Mouse (Mus musculus): Measurements from ENCODE around the gene Ablim1. TPM values are rescaled to one million over a fixed set of nuclear protein-coding genes. Genes with fewer than 3 reads are reported as not detected.

Ablim1 gene
- polyA plus RNA-seq, 2 experiments = 3.0 to 4.7 TPM

- H3K36me3 ChIP-seq (replicated peaks; ENCODE audit: control insufficient read depth, insufficient read depth, low read depth) = no peaks in the 10 kb centered on the region
- no peak for ATAC-seq (ENCODE audit: insufficient read depth)
Observed at GRCm38 (mm10) chr19:57309980-57310379, 4.7 kb downstream of the Ablim1 start.

GRCm38 (mm10) chr19:57306601-57307000 is 8.1 kb downstream of the Ablim1 start:
- TF ChIP-seq EP300 (IDR thresholded peaks at IDR 0.05; ENCODE audit: low read depth) (no peak), CTCF (IDR thresholded peaks at IDR 0.05; ENCODE audit: low read depth) (no peak)
- no peak overlapping the region for H3K4me3 ChIP-seq (ENCODE audit: insufficient read depth in 1 of 2, low read depth in 2 of 2, low read length in 2 of 2)
- no peaks in the 10 kb centered on the region for H3K27me3 ChIP-seq (ENCODE audit: control insufficient read depth, insufficient read depth, low read length)
- no peak overlapping the region for H3K4me2 ChIP-seq (ENCODE audit: low read depth)
- H3K4me1 ChIP-seq (replicated peaks; ENCODE audit: control insufficient read depth in 2 of 2, insufficient read depth in 2 of 2, low read length in 1 of 2) = peaks cover 0 to 7% of the 10 kb centered on the region in 2 experiments; a peak in 2 of 4 replicates
- no peaks in the 10 kb centered on the region for H3K9me3 ChIP-seq (ENCODE audit: control insufficient read depth, low read length)
- no peak overlapping the region for H3K27ac ChIP-seq
- no peaks in the 10 kb centered on the region for H3K36me3 ChIP-seq (replicated peaks; ENCODE audit: control insufficient read depth, insufficient read depth, low read depth)
- WGBS (ENCODE audit: insufficient replicate concordance) = 58% methylated on average over 4 of the region's 4 CpGs
- ATAC-seq (ENCODE audit: insufficient read depth) (no peak), DNase-seq (ENCODE audit: low read depth in 3 of 3, low spot score in 3 of 3) (no peak)
- H3K9ac ChIP-seq (replicated peaks) = no peak overlapping the region

More at GRCm38 (mm10) chr19:57309980-57310379, 4.7 kb downstream of the Ablim1 start:
- TF ChIP-seq EP300 (IDR thresholded peaks at IDR 0.05; ENCODE audit: low read depth) = no peak
- no peak for TF ChIP-seq CTCF (IDR thresholded peaks at IDR 0.05; ENCODE audit: low read depth)
- Histone ChIP-seq H3K4me1 (replicated peaks; ENCODE audit: control insufficient read depth in 2 of 2, insufficient read depth in 2 of 2, low read length in 1 of 2) (peaks cover 0 to 12% of the 10 kb centered on the region in 2 experiments; a peak in 2 of 4 replicates), H3K9ac (replicated peaks) (no peak overlapping the region), H3K27me3 (ENCODE audit: control insufficient read depth, insufficient read depth, low read length) (peaks cover 13% of the 10 kb centered on the region), H3K27ac (no peak overlapping the region), H3K4me3 (ENCODE audit: insufficient read depth in 1 of 2, low read depth in 2 of 2, low read length in 2 of 2) (no peak overlapping the region), H3K4me2 (ENCODE audit: low read depth) (no peak overlapping the region), H3K9me3 (ENCODE audit: control insufficient read depth, low read length) (no peaks in the 10 kb centered on the region)
- WGBS (ENCODE audit: insufficient replicate concordance) = 36% methylated on average over 4 of the region's 4 CpGs
- DNase-seq (ENCODE audit: low read depth in 3 of 3, low spot score in 3 of 3) = no peak

- Histone ChIP-seq H3K9me3 (ENCODE audit: control insufficient read depth, low read length) (no peaks in the 10 kb centered on the region), H3K27ac (no peak overlapping the region), H3K9ac (replicated peaks) (no peak overlapping the region), H3K27me3 (ENCODE audit: control insufficient read depth, insufficient read depth, low read length) (no peaks in the 10 kb centered on the region), H3K4me1 (replicated peaks; ENCODE audit: control insufficient read depth in 2 of 2, insufficient read depth in 2 of 2, low read length in 1 of 2) (peaks cover 0 to 7% of the 10 kb centered on the region in 2 experiments; a peak in 2 of 4 replicates), H3K4me3 (ENCODE audit: insufficient read depth in 1 of 2, low read depth in 2 of 2, low read length in 2 of 2) (no peak overlapping the region), H3K4me2 (ENCODE audit: low read depth) (no peak overlapping the region), H3K36me3 (replicated peaks; ENCODE audit: control insufficient read depth, insufficient read depth, low read depth) (no peaks in the 10 kb centered on the region)
- TF ChIP-seq CTCF (IDR thresholded peaks at IDR 0.05; ENCODE audit: low read depth) (no peak), EP300 (IDR thresholded peaks at IDR 0.05; ENCODE audit: low read depth) (no peak)
- DNase-seq (ENCODE audit: low read depth in 3 of 3, low spot score in 3 of 3) (no peak), ATAC-seq (ENCODE audit: insufficient read depth) (no peak)
- 32% methylated on average over 8 of the region's 8 CpGs for WGBS (ENCODE audit: insufficient replicate concordance)
Observed at GRCm38 (mm10) chr19:57305972-57306371, 8.7 kb downstream of the Ablim1 start.

- H3K9me3 ChIP-seq (ENCODE audit: control insufficient read depth, low read length) = no peaks in the 10 kb centered on the region
- no peak overlapping the region for H3K27ac ChIP-seq
- H3K9ac ChIP-seq (replicated peaks) = no peak overlapping the region
- DNase-seq (ENCODE audit: low read depth in 3 of 3, low spot score in 3 of 3) (no peak), ATAC-seq (ENCODE audit: insufficient read depth) (no peak)
- 54% methylated on average over 2 of the region's 2 CpGs for WGBS (ENCODE audit: insufficient replicate concordance)
- no peaks in the 10 kb centered on the region for H3K27me3 ChIP-seq (ENCODE audit: control insufficient read depth, insufficient read depth, low read length)
- H3K4me3 ChIP-seq (ENCODE audit: insufficient read depth in 1 of 2, low read depth in 2 of 2, low read length in 2 of 2) = no peak overlapping the region
- H3K4me2 ChIP-seq (ENCODE audit: low read depth) = no peak overlapping the region
- H3K36me3 ChIP-seq (replicated peaks; ENCODE audit: control insufficient read depth, insufficient read depth, low read depth) = no peaks in the 10 kb centered on the region
- TF ChIP-seq EP300 (IDR thresholded peaks at IDR 0.05; ENCODE audit: low read depth) (no peak), CTCF (IDR thresholded peaks at IDR 0.05; ENCODE audit: low read depth) (no peak)
- peaks cover 0 to 3% of the 10 kb centered on the region in 2 experiments; a peak in 2 of 4 replicates for H3K4me1 ChIP-seq (replicated peaks; ENCODE audit: control insufficient read depth in 2 of 2, insufficient read depth in 2 of 2, low read length in 1 of 2)
Observed at GRCm38 (mm10) chr19:57304666-57305065, 10.1 kb downstream of the Ablim1 start.

- no peaks in the 10 kb centered on the region for H3K27me3 ChIP-seq (ENCODE audit: control insufficient read depth, insufficient read depth, low read length)
- no peaks in the 10 kb centered on the region for H3K4me1 ChIP-seq (replicated peaks; ENCODE audit: control insufficient read depth in 2 of 2, insufficient read depth in 2 of 2, low read length in 1 of 2)
- no peaks in the 10 kb centered on the region for H3K36me3 ChIP-seq (replicated peaks; ENCODE audit: control insufficient read depth, insufficient read depth, low read depth)
- H3K27ac ChIP-seq = no peak overlapping the region
- H3K9ac ChIP-seq (replicated peaks) = no peak overlapping the region
- DNase-seq (ENCODE audit: low read depth in 3 of 3, low spot score in 3 of 3) = no peak
- 61% methylated on average over 12 of the region's 12 CpGs for WGBS (ENCODE audit: insufficient replicate concordance)
- H3K4me3 ChIP-seq (ENCODE audit: insufficient read depth in 1 of 2, low read depth in 2 of 2, low read length in 2 of 2) = no peak overlapping the region
- H3K4me2 ChIP-seq (ENCODE audit: low read depth) = no peak overlapping the region
- no peaks in the 10 kb centered on the region for H3K9me3 ChIP-seq (ENCODE audit: control insufficient read depth, low read length)
- ATAC-seq (ENCODE audit: insufficient read depth) = no peak
- TF ChIP-seq CTCF (IDR thresholded peaks at IDR 0.05; ENCODE audit: low read depth) = no peak
- TF ChIP-seq EP300 (IDR thresholded peaks at IDR 0.05; ENCODE audit: low read depth) = no peak
Observed at GRCm38 (mm10) chr19:57301961-57302395, 12.7 kb downstream of the Ablim1 start.
